13 mouse cellular contexts compared by ENCODE assay signal in genomic region chr8:64152899-64153891, GRCm38 (mm10). TPM values are rescaled to one million over a fixed set of nuclear protein-coding genes. Genes with fewer than 3 reads are reported as not detected.
DNase-seq lines count a peak whose midpoint lies in the region; ATAC-seq and TF ChIP-seq lines count a peak whose summit lies in the region.
"Had no signal": no experiment of that assay in that cellular context is flagged by ENCODE, and none has a peak within 500 bp of the region (broad histone marks: within the 10 kb centered on the region; RNA-seq: fewer than 3 reads in every experiment).

No protein-coding gene starts in this region.

- peak overlapping the region; percentile 22 for H3K4me2 ChIP-seq in forebrain, embryonic 13.5 days
- H3K4me2 ChIP-seq: liver, embryonic 15.5 days had no signal

- TF ChIP-seq CTCF in olfactory bulb, adult 2 months (IDR thresholded peaks at IDR 0.05; ENCODE audit: insufficient read depth, low read depth, low read length), result no peak

- no peak for TF ChIP-seq POLR2A in olfactory bulb, adult 2 months (IDR thresholded peaks at IDR 0.05; ENCODE audit: insufficient read depth, low read depth, low read length)

- H3K27me3 ChIP-seq in forebrain, embryonic 13.5 days, result no peaks in the 10 kb centered on the region
- H3K27me3 ChIP-seq: liver, embryonic 15.5 days; Patski had no signal

- peaks cover 10% of the 10 kb centered on the region for H3K4me1 ChIP-seq in forebrain, embryonic 13.5 days
- peaks cover 3% of the 10 kb centered on the region for H3K4me1 ChIP-seq in olfactory bulb, adult 2 months (ENCODE audit: control insufficient read depth, insufficient read depth, low read length)
- H3K4me1 ChIP-seq: liver, embryonic 15.5 days had no signal

- DNase-seq in left cerebral cortex, postnatal 4 days, result peak; percentile 35
- DNase-seq in left cerebral cortex, postnatal 36 days (ENCODE audit: low spot score in 2 of 2), result no peak
- DNase-seq in mesoderm, embryonic 11.5 days (ENCODE audit: low read depth, low spot score), result peak; percentile 11
- DNase-seq in spleen, postnatal 14 days (ENCODE audit: low spot score in 2 of 2), result no peak
- no peak for DNase-seq in testis, postnatal 14 days (ENCODE audit: low spot score)
- DNase-seq in lung, postnatal 14 days, result no peak
- DNase-seq: adrenal gland, postnatal 14 days; kidney, postnatal 10 days had no signal

- intact Hi-C loops in left cerebral cortex, postnatal 4 days (cut with DNase I), result no loop called here
- intact Hi-C loops in left cerebral cortex, postnatal 36 days (cut with DNase I), result no loop called here

- no peaks in the 10 kb centered on the region for H3K9me3 ChIP-seq in forebrain, embryonic 13.5 days (replicated peaks)
- H3K9me3 ChIP-seq: liver, embryonic 15.5 days had no signal

- no peaks in the 10 kb centered on the region for H3K36me3 ChIP-seq in forebrain, embryonic 13.5 days (ENCODE audit: poor library complexity, severe bottlenecking)
- H3K36me3 ChIP-seq: liver, embryonic 15.5 days had no signal

- WGBS in forebrain, embryonic 13.5 days, result 34% methylated on average over 9 of the region's 9 CpGs
- WGBS in olfactory bulb, adult 2 months, result 15% methylated on average over 9 of the region's 9 CpGs

- 0 out of 2 replicates have a peak overlapping the region, but pooled peaks have one; percentile 12 for H3K9ac ChIP-seq in forebrain, embryonic 13.5 days
- H3K9ac ChIP-seq: liver, embryonic 15.5 days had no signal

- H3K4me3 ChIP-seq in forebrain, embryonic 13.5 days, result no peak overlapping the region
- no peak overlapping the region for H3K4me3 ChIP-seq in olfactory bulb, adult 2 months (ENCODE audit: insufficient read depth, low read depth, low read length)
- H3K4me3 ChIP-seq: liver, embryonic 15.5 days had no signal

- H3K27ac ChIP-seq in forebrain, embryonic 13.5 days, result peak overlapping the region; percentile 35; the same call in 1 of the 2 replicates
- H3K27ac ChIP-seq in olfactory bulb, adult 2 months (ENCODE audit: insufficient read depth, low read depth, low read length), result peak overlapping the region; percentile 94
- H3K27ac ChIP-seq: liver, embryonic 15.5 days had no signal

- ATAC-seq in forebrain, embryonic 13.5 days, result peak; percentile 92
- ATAC-seq: Patski had no signal

RNA-seq across cellular contexts. Expression of gene Tll1, which starts 52.9 kb away (rescaled TPM):
- total RNA-seq in left cerebral cortex, postnatal 4 days (2021), result 1 to 10 TPM; 3.4 to 4.5 TPM
- 1 to 10 TPM; 2.1 to 3.4 TPM for total RNA-seq in left cerebral cortex, postnatal 36 days (2021)
- 1.2 and 1.6 TPM in 2 replicates for polyA plus RNA-seq in forebrain, embryonic 13.5 days (2015; fragmentation: Nextera tagmentation; extraction: Ambion mirVana)
- polyA plus RNA-seq in olfactory bulb, adult 2 months (2012; ENCODE audit: insufficient read depth, insufficient read length, low replicate concordance, missing spikeins), result not detected in 2 replicates
- total RNA-seq: hematopoietic stem cell, adult 5-6 weeks had no signal

Comparison
In these comparisons a context has a peak if more than half of its experiments do, and no peak if none do; other contexts are left out.
1. DNase-seq: peak in left cerebral cortex, postnatal 4 days (single experiment) and mesoderm, embryonic 11.5 days (single experiment); none in left cerebral cortex, postnatal 36 days (0 of 2), spleen, postnatal 14 days (0 of 2), testis, postnatal 14 days (single experiment) and lung, postnatal 14 days (single experiment).